Mouse (Mus musculus) layer of hippocampus, adult 11-12 months (tissue): ENCODE results near the gene BC049730.
"Not testable (repeated sequence)": the region's sequence is repeated elsewhere in the genome, so short reads cannot be mapped to it uniquely, and the experiment has no call there.

ENCODE experiments used
- DNase-seq: peaks from one replicate; pipeline ENCODE4 v3.0.0; 2022; ENCODE audit warnings: low spot score

BC049730 gene

GRCm38 (mm10) chr7:24708832-24709292 is at the start of gene BC049730:
Gene BC049730, plus strand, starts transcription at chr7:24709242.
- no peak for DNase-seq

- peak; percentile 11 for DNase-seq
Measured at GRCm38 (mm10) chr7:24659737-24660357, 49.2 kb upstream of the BC049730 start.

DNA sequence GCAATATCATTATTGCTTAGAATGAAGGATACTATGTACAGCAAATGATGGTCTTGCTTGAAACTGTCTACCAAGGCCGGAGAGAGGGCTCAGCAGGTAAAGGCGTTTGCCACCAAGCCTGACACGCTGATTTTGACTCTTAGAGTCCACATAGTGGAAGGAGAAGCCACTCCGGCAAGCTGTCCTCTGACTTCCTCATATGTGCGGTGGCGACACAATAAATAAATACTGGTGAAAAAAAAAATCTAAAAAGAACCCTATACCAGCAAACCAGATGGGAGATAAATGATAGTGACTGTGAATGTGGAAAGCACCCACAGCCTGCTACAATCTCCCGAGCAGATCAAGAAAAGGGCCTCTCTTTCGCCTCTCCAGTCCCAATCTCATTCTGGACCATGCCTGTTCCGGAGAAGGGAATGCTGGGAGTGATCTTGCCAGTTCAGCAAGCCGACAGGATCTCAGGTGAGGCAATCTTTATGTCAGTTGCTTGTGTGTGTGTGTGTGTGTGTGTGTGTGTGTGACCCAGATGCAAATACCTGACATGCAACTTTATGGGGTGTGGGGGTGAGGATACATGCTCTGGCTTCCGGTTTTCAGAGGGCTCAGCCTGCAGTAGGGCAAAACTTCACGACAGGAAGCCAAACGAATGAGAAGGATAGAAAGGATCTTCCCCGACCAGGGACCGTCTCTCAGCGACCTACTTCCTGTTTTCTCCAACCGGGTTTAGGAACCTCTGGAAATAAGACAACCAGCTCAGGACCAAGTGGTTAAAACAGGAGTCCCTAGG is 47.7 kb upstream of the BC049730 start:
- no peak for DNase-seq

GRCm38 (mm10) chr7:24662575-24662974 is 46.5 kb upstream of the BC049730 start:
- DNase-seq = peak; percentile 71

DNA sequence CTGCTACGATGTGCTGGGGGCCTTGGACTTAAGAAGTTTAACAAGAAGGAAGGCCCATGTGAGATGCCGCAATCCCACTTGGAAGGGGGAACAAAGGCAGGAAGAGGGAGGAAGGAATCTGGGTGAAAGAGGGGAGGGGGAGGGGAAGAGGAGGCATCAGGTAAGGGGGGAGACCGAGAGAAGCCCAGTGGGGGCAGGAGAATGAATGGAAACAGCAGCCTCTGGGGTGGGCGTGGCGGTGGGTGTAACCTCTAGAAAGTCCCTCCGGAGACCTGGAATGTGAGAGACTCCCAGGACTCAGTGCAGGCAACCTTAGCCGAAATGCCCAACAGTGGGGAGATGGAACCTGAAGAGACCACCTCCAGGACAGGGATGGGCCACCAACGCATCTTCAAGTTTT is 44.7 kb upstream of the BC049730 start:
- no peak for DNase-seq

DNA sequence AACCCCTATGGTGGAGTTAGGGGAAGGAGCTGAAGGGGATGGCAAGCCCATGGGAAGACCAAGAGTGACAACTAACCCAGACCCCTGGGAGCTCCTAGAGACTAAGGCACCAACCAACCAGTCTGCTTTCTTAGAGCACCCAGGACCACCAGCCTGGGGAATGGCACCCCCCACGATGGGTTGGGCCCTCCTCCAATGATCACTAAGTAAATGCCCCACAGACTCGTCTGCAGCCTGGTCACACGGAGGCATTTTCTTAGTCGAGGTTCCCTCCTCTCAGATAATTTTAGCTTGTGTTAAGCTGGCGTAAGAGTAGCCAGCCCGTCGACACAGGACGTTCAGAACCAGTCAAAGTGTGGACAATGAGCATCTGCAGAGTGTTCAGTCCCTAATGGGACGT is 44.1 kb upstream of the BC049730 start:
- no peak for DNase-seq

- no peak for DNase-seq
Measured at GRCm38 (mm10) chr7:24671944-24672439, 37.0 kb upstream of the BC049730 start.

- no peak for DNase-seq
Measured at GRCm38 (mm10) chr7:24676575-24676974, 32.5 kb upstream of the BC049730 start, which contains the start of gene Tex101. Gene Tex101, minus strand, starts transcription at chr7:24676675.

DNA sequence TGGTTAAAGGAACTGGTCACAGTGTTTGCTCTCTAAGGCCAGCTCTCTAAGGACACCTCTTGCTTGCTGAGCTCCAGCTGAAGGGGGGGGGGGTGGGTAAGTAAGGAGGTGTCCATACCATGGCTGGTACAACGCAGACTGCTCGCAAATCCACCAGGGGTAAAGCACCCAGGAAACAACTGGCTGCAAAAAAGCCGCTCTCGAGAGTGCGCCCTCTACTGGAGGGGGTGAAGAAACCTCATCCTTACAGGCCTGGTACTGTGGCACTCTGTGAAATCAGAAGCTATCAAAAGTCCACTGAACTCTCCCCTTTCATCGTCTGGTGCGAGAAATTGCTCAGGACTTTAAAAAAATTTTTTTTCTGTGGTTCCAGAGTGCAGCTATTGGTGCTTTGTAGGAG is 24.9 kb upstream of the BC049730 start:
- not testable (repeated sequence) for DNase-seq

- DNase-seq = not testable (repeated sequence)
Measured at GRCm38 (mm10) chr7:24687519-24687918, 21.5 kb upstream of the BC049730 start.

GRCm38 (mm10) chr7:24692693-24693092 is 16.3 kb upstream of the BC049730 start:
- not testable (repeated sequence) for DNase-seq

DNA sequence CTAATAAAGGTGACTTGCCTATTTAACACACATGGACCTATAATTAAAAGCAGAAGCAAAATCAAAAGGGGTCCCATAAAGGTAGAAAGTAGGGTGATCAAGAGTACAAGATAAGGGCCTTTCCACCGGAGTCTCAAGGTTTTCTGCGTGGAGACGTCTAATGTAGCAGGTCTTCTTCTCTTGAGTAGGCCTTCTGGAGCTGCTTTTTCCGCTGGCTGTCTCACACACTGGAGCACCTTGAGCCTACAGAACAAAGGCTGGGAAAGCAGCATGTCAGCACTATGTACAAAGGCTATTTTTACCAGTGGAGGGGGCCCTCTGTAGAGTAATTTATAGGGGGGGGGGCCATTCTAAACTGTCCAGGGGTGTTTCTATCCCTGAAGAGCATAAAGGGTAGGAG is 11.2 kb upstream of the BC049730 start:
- not testable (repeated sequence) for DNase-seq

DNA sequence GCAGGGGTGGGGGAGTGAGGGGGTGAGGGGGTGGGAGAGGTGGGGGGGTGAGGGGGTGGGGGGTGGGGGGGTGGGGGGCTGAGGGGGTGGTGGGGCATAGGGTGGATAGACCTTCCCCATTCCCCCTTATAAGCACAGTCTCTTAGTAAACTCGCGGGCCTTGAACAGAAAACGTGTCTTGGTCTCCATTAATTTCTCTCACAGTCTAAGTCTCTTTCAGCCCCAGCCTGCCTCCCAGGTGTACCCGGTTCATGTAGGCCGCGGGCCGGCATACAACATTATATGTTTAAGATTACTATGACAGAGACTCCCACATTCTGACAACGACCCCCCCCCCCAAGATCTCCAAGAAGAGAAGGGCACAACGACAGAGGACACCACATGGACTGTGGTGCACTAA is 6.2 kb upstream of the BC049730 start:
- DNase-seq = not testable (repeated sequence)

DNA sequence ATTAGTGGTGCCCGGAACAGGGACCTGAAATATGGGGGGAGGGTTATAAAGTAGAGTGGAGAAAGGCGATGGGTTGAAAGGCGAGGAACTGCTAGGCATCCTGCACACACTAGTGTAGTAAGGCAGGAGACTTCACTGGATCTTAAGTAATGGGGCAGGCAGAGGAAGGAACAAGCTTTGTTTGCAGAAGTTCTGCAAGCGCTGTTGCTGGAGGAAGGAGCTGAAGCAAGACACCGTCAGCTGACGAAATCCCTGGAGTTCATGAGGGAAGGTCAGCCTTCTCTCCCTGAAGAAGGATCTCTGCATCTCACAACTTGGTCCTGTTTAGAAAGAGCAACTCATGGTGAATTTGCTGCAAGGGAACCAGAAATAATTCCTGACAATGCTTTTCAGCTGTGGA is 6.0 kb downstream of the BC049730 start:
- DNase-seq = no peak

DNA sequence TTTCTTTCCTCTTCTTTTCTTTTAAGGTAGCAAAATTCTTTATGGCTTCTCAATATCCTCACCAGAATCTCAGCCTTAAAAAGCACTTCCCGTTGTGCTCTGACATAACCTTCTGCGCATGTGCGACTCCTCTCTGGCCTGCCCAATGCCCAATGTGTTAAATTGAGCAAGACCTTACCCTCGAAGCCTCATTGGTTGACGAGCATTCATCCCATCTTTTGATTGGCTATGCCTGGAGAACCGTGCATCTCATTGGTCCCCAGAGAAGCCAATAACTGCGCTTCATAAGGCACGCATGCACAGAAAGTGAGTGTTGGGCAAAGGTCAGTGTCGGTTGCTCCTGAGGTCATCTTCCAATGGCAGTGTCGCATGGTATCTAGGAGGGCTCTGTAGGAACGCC is 17.8 kb downstream of the BC049730 start, which contains the start of gene Gm4763:
Gene Gm4763, minus strand, starts transcription at position 101 of the 400 bp plus-strand sequence.
- DNase-seq = not testable (repeated sequence)

DNA sequence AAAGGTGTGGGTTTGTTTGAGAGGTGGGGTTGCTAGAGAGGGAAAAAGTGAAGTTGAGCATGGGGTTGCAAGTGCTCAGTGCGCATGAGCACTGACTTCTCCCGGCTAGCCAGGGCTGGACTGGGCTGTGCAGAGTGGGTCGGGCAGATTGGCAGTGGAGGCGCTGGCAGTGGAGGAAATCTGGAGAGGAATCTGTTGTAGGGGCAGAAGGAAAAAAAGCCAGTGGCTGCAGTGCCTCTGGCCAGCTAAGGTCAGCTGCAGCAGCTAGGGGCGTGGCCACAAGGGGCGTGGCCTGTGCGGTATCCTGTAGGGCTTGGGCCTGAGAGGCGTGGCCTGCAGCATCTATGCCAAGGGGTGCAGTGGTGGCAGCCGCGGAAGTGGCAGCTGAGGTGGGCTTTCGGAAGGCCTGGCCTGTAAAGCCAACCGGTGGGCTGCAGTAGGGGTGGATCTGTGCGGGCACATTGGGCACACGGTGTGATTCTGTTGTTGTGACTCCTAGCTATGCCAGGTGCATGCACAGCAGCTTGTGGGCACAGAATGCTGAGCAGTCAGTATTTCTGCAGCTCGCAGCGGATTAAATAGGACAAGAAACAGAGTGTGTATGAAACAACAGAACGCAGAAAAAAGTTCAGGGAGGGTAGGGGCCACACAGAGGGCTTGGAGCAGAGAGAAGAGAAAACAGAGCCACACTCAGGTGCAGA is 27.1 kb downstream of the BC049730 start:
- DNase-seq = no peak

GRCm38 (mm10) chr7:24750695-24751094 is 41.7 kb downstream of the BC049730 start:
- no peak for DNase-seq

- no peak for DNase-seq
Measured at GRCm38 (mm10) chr7:24751610-24752009, 42.6 kb downstream of the BC049730 start.

DNA sequence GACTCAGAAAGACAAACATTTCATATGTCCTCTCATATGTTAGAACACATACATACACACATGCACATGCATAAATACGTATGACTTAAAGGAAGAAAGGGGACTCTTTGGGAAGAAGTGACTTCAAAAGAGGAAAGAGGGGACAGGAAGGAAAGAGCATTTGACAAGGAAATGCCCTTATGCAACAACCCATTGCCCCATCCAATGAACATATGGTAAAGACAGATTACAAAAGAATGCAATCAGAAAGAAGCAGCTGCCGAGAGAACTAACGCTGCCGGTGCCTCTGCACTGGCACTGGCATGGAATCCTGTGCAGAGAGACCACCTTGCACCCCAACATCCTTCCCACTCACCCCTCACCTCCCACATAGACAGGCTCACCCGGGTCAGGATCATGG is 44.4 kb downstream of the BC049730 start:
- DNase-seq = no peak

- no peak for DNase-seq
Measured at GRCm38 (mm10) chr7:24758520-24758919, 49.5 kb downstream of the BC049730 start.

DNA sequence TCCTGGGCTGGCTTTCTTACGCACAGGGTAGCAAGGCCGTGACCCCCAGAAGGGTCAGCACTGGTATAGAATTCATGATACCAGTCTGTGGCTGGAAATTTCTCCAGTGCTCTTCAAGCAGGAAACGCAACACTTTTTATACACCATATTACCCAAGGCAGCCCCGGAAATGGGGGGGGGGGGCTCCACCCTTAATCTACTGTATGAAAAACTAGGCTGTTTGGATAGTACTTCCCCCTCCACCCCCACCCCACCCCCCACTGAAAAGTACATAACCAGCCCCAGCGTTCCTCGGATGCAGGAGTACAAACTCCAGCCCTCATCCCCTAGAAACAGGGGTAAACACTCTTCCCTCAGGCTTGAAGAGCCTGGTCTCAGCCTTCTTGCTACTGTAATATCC is 51.2 kb downstream of the BC049730 start, which contains the start of gene Cd177:
Gene Cd177, minus strand, starts transcription at position 101 of the 400 bp plus-strand sequence.
- DNase-seq = no peak

GRCm38 (mm10) chr7:24761161-24761560 is 52.1 kb downstream of the BC049730 start:
- no peak for DNase-seq
